Mouse (Mus musculus) gonadal fat pad, adult 2 months (tissue): ENCODE data around the gene Col23a1. TPM values are rescaled to one million over a fixed set of nuclear protein-coding genes. Genes with fewer than 3 reads are reported as not detected.

Experiments
- DNase-seq: peaks from one replicate; pipeline ENCODE4 v3.0.0-alpha.2; 2012; ENCODE audit warnings: low read depth
- polyA plus RNA-seq: library from polyadenylated mRNA; depleted of rRNA; stranded (reverse); fragments of >200 nt; gene quantifications from 2 replicates; pipeline ENCODE4 v1.2.3, GENCODE M21; 2012

Col23a1 gene
- polyA plus RNA-seq, 1 experiment: 8.0 TPM

DNA sequence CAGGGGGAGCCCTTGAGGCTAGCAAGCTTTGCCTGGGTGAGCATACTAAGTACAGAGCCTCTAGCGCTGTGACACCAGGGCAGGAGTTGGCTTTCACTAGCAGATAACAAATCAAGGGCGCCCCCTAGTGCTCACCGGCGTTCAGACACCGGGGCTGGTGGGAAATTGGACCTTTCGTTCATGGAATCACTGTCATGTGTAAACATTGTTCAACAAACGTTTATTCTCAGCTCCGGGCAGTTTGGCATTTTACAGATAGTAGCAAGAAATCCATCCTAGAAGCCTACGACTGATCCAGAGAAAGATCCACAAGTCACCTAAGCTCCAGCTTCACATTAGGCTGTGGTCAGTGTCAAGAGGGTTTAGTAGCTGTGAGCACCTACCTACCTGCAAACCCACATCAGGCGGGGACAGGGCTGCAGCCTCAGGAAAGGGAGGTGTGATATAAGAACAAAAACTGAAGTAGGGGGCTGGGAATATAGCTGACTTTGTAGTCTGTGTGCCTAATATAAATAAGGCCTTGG, 250.1 kb downstream of the Col23a1 start:
- no peak for DNase-seq

DNA sequence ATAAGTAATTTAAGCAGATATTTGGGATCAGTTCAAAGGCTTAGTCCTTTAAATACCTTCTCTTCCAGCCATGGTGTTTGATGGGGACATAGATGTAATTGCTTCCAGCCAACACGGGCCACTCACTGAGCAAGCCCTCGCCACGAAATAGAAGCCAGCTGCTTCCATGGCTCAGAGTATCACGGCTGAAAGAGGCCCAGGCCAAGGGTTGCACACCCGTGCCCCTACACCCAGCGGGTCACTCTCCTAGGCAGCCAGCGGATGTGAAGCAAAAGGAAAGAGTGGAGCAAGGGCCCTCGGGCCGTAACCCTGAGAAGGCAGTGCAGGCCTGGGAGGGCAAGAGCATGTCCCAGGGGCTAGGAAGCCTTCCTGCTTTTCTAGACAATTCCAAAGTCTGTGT, 252.7 kb downstream of the Col23a1 start:
- no peak for DNase-seq

DNA sequence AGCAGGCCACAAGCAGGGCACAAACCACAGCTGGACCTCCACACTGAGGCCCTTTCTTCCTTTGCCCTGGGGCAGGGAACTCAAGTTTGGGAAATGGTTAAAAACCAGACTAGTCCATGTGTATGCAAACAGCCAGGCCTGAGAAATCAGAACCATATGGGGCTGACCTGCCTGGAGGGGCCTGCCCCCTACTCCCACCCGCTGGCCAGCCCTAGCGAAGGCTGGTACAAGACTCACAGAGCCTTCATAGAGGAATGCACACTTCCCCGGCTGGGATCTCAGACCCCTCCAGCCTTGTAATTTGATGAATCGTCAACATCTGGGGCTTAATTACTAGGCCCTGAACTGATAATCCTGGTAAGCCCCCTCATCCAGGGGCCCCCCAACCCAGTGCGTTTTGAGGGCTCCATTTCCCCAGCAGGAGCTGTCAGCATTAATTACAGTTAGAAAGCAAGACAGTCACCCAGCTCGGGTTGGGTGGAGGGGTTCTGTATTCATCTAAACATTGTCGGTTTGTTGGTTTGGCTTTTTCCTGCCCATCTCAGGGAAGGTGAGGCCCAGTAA, 253.8 kb downstream of the Col23a1 start:
- DNase-seq: no peak

GRCm38 (mm10) chr11:51544413-51544812, 254.7 kb downstream of the Col23a1 start:
- DNase-seq: no peak

GRCm38 (mm10) chr11:51545811-51546210, 256.1 kb downstream of the Col23a1 start:
- no peak for DNase-seq

DNA sequence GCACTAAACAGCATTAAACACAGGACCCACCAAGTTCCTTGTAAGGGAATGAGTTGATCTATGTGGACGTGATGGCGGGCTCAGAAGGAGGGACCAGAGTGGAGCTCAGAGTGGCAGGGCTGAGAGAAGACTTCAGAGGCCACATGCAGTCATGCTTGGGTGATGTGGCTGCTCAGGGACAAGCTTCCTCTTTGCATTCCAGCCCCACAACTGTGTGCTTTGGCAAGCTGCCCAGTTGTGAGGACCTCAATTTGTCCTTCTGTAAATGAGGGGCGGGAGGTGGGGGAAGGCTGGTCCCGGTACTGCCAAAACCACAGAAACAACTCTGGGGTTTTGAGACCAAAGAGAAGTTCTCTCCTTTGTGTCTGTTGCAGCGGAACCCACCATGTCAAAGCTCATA, 261.5 kb downstream of the Col23a1 start:
- DNase-seq: no peak

- no peak for DNase-seq
Measured at GRCm38 (mm10) chr11:51552091-51552490, 262.4 kb downstream of the Col23a1 start.

GRCm38 (mm10) chr11:51554590-51554989, 264.9 kb downstream of the Col23a1 start:
- DNase-seq: no peak

GRCm38 (mm10) chr11:51555066-51555465, 265.3 kb downstream of the Col23a1 start:
- DNase-seq: no peak

DNA sequence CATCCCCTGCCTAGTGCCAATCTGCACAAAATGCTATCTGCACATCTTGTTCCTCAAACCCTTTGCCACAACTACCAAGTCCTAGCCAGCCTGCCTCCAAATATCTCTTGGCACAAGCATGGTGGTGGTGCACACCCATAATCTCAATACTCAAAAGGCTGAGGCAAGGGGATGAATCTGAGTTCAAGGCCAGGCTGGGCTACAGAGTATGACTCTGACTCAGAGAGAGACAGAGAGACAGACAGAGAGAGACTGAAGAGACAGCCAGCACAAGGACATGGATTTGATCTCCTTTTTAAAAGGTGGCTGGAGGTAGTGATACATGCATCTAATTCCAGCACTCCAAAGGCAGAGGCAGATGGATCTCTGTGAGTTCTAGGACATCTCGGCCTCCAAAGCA, 273.6 kb downstream of the Col23a1 start:
- no peak for DNase-seq

DNA sequence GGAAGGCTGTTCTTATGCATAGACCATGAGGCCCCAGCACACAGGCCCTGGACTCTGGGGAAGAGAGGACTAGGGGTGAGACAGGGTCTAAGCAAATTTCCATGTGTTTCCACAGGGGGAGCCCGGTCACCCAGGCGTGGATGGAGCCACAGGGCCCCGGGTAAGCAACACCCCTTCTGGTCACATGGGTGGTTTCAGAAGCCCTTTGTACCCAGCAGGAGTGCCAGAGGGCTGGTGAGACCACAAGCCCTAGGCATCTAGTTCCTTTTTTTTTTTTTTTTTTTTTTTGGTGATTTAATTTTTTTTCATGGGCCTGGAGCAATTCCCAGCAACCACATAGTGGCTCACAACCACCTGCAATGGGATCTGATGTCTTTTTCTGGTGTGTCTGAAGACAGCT, 275.3 kb downstream of the Col23a1 start:
- no peak for DNase-seq

DNA sequence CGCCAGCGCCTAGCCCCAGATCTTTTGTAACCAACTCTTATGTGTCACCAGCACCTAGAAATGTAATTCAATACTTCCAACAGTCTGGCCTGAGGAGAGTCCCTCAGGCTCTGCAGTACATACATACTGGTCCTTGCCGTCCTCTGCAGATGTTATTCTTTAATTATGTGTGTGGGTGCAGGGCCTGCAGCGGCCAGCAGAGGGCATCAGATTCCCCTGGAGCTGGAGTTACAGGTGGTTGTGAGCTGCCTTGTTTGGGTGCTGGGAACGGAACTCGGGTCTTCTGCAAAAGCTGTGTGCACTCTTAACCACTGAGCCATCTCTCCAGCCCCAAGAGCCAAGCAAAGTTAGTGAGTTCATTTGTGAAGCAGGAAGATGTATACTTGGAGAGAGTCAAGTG, 276.2 kb downstream of the Col23a1 start:
- no peak for DNase-seq

DNA sequence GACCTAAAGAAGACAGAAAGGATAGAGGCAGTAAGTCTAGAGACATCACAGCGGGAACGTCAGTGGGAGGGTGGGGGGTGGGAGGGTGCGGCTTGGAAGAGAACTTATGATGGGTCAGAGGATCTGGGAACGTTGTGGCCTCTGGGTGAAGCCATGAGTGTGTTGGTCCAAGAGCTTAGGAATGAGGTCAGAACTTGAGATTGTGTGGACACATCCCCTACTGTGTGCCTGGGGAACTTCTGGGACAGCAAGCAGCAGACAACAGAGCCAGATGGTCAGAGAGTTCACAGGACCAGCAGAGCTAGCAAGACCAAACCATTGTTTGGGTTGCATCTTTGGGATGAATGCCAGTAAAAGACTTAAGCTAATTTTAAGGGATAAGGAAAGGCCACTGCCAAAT, 279.1 kb downstream of the Col23a1 start:
- DNase-seq: no peak

DNA sequence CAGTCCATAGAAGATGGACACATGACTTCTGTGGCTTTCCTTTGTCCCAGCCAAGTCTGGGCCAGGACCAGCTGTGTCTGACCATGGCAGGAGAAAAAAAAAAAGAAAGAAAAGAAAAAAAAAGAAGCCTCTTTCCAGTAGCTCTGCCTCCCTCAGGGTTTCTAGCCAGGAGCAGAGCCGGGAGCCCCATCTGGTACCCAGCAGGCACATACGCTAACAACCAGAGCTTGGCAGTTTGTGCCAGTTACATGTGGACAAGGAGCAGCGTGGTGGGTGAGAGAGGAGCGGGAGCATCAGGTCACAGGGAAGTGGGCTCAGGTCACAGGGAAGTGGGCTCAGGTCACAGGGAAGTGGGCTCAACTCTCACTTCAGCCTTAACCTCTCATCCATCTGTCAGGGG, 286.7 kb downstream of the Col23a1 start:
- DNase-seq: no peak

DNA sequence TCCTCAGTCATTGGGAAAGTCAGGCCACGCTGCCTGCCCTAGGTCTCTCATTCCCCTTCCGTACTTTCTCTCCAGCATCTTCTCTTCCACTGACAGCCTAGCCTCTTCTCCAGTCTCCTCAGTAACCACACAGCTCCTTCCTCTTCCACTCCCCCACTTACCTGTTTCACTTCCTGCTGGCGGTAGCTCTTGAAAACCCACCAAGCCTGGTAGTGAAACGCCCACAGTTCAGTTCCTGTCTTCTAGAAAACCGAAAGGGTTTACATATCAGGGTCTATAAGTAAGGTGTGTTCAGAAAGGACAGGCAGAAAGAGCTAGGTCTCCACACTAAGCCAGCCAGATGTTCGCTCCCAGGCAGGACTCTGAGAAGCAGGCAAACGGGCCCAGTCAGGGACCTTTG, 287.9 kb downstream of the Col23a1 start:
- DNase-seq: no peak

DNA sequence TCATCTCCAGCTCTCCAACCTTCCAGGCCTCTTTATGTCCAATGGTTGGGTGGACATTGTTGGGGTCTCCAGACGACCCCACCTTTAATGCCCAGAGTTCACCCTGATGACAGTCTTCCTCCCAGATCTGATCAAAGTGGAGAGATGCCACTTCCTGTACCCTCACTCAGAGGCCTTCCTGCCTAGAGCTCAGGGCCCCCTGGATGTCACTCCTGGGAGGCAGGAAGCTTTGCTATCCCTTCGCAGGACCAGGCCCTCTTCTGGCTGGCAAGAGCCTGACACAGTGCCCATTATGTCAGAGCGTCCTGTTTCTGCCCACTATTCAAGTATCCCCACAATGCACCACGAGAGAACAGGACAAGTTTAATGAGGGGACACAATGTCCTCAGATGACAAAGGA, 289.3 kb downstream of the Col23a1 start:
- DNase-seq: no peak

GRCm38 (mm10) chr11:51582713-51583112, 293.0 kb downstream of the Col23a1 start:
- DNase-seq: no peak

GRCm38 (mm10) chr11:51584057-51584430, 294.3 kb downstream of the Col23a1 start:
- peak; percentile 72 for DNase-seq

- peak; percentile 86 for DNase-seq
Measured at GRCm38 (mm10) chr11:51584431-51585248, 294.9 kb downstream of the Col23a1 start, which contains the start of gene Phykpl. TSS of gene Phykpl (plus strand) at chr11:51584757.

DNA sequence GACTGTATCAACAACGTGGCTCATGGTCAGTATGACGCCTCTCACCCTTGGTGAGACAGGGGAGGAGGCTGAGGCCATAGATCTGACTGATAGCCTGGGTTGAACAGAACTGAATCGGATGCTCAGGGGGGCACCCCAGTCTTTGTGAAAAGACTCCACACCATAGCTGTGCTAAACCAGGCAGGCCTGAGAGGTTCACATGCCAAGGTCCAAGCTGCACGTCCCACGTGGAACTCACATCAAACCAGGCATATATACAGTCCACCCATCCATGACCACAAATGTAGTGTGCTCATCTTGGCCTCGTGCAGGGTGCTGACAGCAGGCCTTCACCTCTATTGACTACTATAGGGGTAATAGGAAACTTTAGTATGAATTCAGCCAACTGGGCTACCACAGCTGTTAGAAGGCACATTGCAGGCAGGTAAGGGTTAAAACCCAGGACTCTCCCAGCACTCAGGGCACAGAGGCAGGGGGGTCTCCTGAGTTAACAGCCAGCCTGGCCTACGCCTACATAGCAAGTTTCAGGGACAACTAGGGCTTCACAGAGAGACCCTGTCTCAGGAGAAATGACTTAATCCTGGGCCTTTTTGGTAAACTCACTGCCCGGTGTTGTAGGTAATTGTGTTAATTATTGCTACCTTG, 296.0 kb downstream of the Col23a1 start:
- DNase-seq: no peak

- no peak for DNase-seq
Measured at GRCm38 (mm10) chr11:51586411-51586810, 296.7 kb downstream of the Col23a1 start.

DNA sequence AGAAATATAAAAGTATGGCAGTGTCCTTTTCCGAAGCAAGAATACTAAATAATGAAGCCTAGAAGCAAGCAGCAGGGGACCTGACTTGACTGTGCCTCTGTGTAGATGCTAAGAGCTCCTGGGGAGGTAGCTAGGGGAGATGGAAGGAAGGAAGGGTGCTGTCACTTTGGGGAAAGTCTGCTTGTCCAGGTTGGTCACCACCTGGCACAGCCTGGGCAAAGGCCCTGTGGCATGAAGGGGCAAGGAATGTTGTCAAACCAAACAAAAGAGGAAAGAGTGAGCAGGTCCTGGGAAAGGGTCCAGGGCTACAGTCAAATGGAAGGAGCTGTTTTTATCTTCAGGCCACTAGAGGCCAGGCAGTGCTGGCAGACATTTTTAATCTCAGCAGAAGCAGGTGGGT, 297.3 kb downstream of the Col23a1 start:
- no peak for DNase-seq

GRCm38 (mm10) chr11:51588833-51589232, 299.1 kb downstream of the Col23a1 start:
- DNase-seq: no peak
